Mouse (Mus musculus) natural killer cell, adult 2 months (primary cell): ENCODE measurements at regions not wholly inside any gene's neighbourhood (a gene's known extent, or its start where the extent isn't known, plus 50 kb on each side); places are given as distances from the start of the nearest gene placed in this dataset.
"Not testable (repeated sequence)": the region's sequence is repeated elsewhere in the genome, so short reads cannot be mapped to it uniquely, and the experiment has no call there.

Experiments used
- DNase-seq, 2 experiments: peaks; one replicate each; pipeline ENCODE4 v3.0.0; 2022; ENCODE audit warnings: low spot score in 2 of 2

- peak in 1 of 2 experiments; percentile 22 for DNase-seq
Measured at GRCm38 (mm10) chr7:64101679-64102078, 52.0 kb upstream of the Trpm1 start.

- no peak for DNase-seq
Measured at GRCm38 (mm10) chr7:64099606-64100005, 54.0 kb upstream of the Trpm1 start.

GRCm38 (mm10) chr7:64090067-64090466 is 63.6 kb upstream of the Trpm1 start:
- no peak for DNase-seq

DNA sequence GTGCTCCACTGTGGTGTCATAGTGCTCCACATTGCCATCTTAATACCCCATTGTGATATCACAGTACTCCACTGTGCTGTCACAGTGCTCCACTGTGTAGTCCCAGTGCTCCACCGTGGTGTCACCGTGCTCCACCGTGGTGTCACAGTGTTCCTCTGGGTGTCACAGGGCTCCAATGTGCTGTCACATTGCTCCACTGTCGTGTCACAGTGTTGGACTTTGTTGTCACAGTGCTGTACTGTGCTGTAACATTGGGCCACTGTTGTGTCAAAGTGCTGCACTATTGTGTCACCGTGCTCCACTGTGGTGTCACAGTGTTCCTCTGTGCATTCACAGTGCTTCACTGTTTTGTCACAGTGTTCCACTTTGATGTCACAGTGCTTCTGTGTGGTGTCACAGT is 64.6 kb upstream of the Trpm1 start:
- DNase-seq: no peak

DNA sequence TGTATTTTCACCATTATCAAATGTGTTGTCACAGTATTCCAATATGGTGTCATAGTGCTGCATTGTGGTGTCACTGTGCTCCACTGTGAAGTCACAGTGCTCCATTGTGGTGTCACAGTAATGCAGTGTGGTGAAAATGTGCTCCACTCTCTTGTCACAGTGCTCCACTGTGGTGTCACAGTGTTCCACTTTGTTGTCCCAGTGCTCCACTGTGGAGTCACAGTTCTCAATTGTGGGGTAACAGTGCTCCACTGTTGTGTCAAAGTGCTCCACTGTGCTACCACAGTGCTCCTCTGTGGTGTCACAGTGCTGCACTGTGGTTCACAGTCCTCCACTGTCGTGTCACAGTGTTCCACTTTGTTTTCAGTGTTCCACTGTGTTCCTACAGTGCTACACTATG is 69.7 kb upstream of the Trpm1 start:
- not testable (repeated sequence) for DNase-seq

DNA sequence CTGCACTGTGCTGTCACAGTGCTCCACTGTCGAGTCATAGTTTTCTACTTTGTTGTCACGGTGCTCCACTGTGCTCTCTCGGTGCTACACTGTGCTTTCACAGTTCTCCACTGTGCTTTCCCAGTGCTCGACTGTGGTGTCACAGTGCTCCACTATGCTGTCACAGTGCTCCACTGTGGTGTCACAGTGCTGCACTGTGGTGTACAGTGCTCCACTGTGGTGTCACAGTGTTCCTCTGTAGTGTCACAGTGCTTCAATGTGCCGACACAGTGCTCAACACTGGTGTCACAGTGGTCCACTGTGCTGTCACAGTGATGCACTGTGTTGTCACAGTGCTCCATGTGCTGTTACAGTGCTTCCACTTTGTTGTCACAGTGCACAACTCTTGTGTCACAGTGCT is 71.0 kb upstream of the Trpm1 start:
- no peak for DNase-seq

DNA sequence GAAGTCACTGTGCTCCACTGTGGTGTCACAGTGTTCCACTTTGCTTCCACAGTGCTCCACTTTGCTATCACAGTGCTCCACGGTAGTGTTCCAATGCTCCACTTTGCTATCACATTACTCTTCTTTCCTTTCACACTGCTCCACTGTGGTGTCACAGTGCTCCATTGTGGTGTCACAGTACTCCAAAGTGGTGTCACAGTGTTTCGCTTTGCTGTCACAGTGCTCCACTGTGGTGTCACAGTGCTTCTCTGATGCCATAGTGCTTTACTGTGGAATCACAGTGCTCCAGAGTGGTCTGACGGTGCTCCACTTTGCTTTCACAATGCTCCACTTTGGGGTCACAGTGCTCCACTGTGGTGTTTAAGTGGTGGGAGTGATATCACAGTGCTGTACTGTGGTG is 71.4 kb upstream of the Trpm1 start:
- DNase-seq: no peak

- DNase-seq: no peak
Measured at GRCm38 (mm10) chr7:64081618-64082017, 72.0 kb upstream of the Trpm1 start.

DNA sequence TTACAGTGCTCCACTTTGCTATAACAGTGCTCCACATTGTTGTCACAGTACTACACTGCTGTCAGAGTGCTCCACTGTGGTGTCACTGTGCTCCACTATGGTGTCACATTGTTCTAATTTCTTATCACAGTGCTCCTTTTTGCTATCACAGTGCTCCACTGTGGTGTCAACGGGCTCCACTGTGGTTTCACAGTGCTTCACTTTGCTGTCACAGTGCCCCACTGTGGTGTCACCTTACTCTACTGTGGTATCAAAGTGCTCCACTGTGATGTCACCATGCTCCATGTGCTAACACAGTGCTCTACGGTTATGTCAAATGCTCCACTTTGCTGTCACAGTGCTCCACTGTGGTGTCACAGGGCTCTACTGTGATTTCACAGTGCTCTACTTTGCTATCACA is 72.6 kb upstream of the Trpm1 start:
- no peak for DNase-seq

DNA sequence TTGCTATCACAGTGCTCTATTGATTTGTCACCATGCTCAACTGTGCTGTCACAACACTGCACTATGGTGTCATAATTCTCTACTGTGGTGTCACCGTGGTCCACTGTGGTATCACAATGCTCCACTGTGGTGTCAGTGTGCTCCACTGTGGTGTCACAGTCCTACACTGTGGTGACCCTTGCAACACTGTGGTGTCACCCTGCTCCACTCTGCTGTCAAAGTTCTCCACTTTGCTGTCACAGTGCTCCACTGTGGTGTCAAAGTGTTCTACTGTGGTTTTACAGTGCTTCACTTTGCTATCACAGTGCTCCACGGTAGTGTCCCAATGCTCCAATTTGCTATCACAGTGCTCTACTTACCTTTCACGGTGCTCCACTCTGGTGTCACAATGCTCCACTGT is 74.3 kb upstream of the Trpm1 start:
- DNase-seq: no peak

DNA sequence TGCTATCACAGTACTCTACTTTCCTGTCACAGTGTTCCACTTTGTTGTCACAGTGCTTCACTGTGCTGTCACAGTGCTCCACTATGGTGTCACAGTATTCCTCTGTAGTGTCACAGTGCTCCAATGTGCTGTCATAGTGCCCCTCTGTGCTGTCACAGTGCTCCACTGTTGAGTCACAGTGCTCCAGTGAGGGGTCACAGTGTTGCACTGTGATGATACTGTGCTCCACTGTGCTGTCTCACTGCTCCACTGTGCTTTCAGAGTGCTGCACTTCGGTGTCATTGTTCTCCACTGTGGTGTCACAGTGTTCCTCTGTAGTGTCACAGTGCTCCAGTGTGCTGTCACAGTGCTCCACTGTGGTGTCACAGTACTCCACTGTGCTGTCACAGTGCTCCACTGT is 75.0 kb upstream of the Trpm1 start:
- DNase-seq: no peak

GRCm38 (mm10) chr7:64077526-64077925 is 76.1 kb upstream of the Trpm1 start:
- peak in 1 of 2 experiments; percentile 15 for DNase-seq

DNA sequence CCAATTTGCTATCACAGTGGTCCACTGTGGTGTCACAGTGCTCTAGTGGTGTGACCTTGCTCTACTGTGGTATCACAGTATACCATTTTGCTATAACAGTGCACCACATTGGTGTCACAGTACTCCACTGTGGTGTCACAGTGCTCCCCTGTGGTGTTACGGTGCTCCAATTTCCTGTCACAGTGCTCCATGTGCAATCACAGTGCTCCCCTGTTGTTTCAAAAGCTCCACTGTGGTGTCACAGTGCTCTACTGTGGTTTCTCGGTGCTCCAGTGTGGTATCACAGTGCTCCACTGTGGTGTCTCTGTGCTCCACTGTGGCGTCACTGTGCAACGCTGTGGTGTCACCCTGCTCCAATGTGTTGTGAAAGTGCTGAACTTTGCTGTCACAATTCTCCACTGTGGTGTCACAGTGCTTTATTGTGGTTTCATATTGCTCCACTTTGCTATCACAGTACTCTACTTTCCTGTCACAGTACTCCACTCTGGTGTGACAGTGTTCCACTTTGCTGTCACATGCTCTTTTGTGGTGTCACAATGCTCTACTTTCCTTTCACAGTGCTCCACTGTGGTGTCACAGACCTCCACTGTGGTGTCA is 76.8 kb upstream of the Trpm1 start:
- DNase-seq: no peak

DNA sequence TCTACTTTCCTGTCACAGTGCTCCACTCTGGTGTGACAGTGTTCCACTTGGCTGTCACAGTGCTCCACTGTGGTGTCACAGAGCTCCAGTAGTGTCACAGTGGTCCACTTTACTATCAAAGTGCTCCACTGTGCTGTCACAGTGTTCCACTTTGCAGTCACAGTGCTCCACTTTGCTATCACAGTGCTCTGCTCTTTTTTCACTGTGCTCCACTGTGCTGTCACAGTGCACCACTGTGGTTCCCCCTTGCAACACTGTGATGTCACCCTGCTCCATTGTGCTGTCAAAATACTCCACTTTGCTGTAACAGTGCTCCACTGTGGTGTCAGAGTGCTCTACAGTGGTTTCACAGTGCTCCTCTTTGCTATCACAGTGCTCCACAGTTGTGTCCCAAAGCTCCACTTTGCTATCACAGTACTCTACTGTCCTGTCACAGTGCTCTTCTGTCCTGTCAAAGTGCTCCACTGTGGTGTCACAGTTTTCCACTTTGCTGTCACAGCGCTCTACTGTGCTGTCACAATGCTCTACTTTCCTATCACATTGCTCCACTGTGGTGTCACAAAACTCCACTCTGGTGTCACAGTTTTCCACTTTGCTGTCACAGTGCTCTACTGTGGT is 77.8 kb upstream of the Trpm1 start:
- no peak for DNase-seq

- DNase-seq: no peak
Measured at GRCm38 (mm10) chr7:64074661-64075234, 78.9 kb upstream of the Trpm1 start.

- no peak for DNase-seq
Measured at GRCm38 (mm10) chr7:64074186-64074585, 79.4 kb upstream of the Trpm1 start.

DNA sequence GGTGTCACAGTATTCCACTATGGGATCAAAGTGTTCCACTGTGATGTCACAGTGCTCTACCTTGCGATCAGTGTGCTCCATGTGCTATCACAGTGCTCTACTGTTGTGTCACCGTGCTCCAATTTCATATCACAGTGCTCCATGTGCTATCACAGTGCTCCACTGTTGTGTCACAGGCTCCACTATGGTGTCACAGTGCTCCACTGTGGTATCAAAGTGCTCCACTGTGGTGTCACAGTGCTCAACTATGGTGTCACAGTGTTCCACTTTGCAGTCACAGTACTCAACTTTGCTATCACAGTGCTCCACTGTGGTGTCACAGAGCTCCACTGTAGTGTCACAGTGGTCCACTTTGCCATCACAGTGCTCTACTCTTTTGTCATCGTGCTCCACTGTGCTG is 79.9 kb upstream of the Trpm1 start:
- no peak for DNase-seq

GRCm38 (mm10) chr7:64070930-64071329 is 82.7 kb upstream of the Trpm1 start:
- no peak for DNase-seq

DNA sequence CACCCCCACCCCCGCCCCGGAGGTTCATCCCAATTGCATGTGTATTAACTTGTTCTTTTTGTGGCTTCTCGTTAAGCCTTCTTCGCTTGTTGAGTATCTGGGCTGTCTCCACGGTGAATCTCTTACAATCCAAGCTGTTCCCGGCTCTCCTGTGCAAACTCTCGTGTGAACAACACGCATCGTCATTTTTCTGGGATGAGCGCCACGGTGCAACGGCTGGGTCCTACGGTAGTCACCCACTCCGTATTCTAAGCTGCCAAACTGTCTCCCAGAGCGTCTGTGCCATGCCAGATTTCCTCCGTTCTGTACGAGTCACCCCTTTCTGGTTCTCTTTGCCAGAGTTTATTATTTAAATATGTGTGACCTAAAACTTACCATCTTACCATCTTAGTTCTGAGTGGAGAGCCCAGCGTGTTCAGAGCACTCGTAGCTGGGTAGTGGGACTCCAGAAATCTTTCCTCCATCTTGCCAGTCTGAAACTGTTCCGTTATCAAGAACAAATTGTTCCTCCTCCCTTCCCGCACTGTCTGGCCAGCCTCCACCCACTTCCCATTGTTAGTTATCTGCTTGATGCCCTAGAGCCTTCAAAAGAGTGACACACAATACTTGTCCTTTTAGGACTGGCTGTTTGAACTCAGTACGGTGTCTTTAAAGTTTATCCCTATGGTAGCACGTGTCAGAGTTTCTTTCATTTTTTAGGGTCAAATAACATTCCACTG is 87.9 kb upstream of the Trpm1 start:
- DNase-seq: no peak

- no peak for DNase-seq
Measured at GRCm38 (mm10) chr7:64064460-64065241, 89.0 kb upstream of the Trpm1 start.

DNA sequence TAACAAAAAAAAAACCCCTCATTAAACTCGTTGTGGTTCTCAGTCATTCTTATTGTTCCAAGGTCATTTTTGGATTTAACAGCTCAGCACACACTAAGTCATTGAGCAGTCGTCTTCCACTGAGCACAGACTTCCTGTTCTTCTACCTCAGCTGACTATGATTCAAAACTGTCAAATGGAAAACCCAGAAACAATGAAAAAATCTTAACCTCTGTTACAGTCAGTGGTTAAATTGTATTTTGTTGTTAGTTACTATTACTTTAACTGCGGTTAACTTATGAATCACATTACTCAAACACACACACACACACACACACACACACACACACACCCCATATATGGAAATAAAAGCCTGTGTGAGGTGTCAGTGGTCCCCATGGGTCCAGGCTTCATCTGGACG is 92.5 kb upstream of the Trpm1 start:
- DNase-seq: peak; percentile 29 to 57

GRCm38 (mm10) chr7:64060582-64060981 is 93.1 kb upstream of the Trpm1 start:
- no peak for DNase-seq
